In the genomic region with DNA sequence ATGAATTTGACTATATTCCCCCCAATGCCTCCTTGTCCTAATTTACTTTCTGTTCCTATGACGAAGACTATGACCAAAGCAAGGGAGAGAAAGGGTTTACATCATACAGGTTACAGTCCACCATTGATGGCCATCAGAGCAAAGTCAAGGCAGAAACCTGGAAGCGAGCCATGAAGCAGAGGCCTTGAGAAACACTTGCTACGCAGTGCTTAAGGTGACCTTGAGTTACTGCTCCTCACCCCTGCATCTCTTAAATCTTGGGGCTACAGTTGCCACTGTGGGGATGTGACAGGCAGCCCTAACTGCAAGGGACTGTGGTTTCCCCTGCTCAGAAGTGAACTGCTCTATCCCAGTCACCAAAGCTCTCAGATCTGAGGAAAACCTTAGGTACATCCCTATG, we compare ENCODE assay signal across 15 mouse cellular contexts. TPM values are rescaled to one million over a fixed set of nuclear protein-coding genes. Genes with fewer than 3 reads are reported as not detected.
"Had no signal": no experiment of that assay in that cellular context is flagged by ENCODE, and none has a peak within 500 bp of the region (broad histone marks: within the 10 kb centered on the region; RNA-seq: fewer than 3 reads in every experiment).

No protein-coding gene starts in this region.

- H3K27ac ChIP-seq: liver, embryonic 15.5 days; midbrain, embryonic 12.5 days; neural tube, embryonic 12.5 days had no signal

- H3K27me3 ChIP-seq: liver, embryonic 15.5 days; midbrain, embryonic 12.5 days; neural tube, embryonic 12.5 days had no signal

- H3K36me3 ChIP-seq: liver, embryonic 15.5 days; midbrain, embryonic 10.5 days; midbrain, embryonic 12.5 days; neural tube, embryonic 12.5 days had no signal

- DNase-seq: lung, adult 18-20 months; lung, embryonic 14.5 days; lung, postnatal 10 days; lung, postnatal 4 days; midbrain, embryonic 14.5 days; right cerebral cortex, postnatal 14 days; spleen, adult 18-20 months; thymus, adult 18-20 months; thymus, postnatal 14 days; thymus, postnatal 36 days had no signal

- H3K4me3 ChIP-seq: liver, embryonic 15.5 days; midbrain, embryonic 10.5 days; midbrain, embryonic 12.5 days; neural tube, embryonic 12.5 days had no signal

RNA-seq across cellular contexts. Expression of a gene that starts 15.6 kb away (rescaled TPM):
- total RNA-seq: megakaryocyte-erythroid progenitor cell, adult 5-6 weeks had no signal
